Mouse (Mus musculus) pancreas, adult 10 weeks (tissue): ENCODE data around the gene Gm815. TPM values are rescaled to one million over a fixed set of nuclear protein-coding genes. Genes with fewer than 3 reads are reported as not detected.

Experiments
- polyA plus RNA-seq: library from polyadenylated mRNA; stranded (reverse); fragments of 350-450 nt; fragmentation: Illumina TruSeq; extraction: RNeasy Lipid Tissue Mini Kit (QIAGEN cat#74804); gene quantifications from one replicate; pipeline ENCODE4 v1.2.3, GENCODE M21; 2015; ENCODE audit warnings: low read depth, low replicate concordance; ENCODE audit not compliant: insufficient read depth

Gm815 gene
- not detected for polyA plus RNA-seq

DNA sequence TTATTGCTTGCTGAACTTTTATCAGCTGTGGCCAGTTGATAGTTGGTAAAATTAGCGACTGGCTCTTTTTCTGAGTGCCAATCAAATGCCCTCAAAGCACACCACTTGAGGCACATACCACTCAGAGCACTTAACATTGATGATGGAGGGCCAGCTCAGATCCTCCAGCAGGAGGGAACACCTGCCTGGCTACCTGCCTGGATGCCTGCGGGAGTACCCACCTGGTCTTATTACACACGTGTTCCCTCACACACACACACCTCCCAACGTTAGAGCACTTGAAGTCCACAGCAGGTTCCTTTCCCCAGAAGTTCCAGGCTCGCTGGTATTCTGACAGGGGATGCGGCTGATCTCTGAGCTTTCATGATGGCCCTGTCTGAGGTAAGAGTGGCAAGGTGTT is at the start of gene Gm815:
Gene Gm815 (plus strand): TSS at position 266 of the 400 bp plus-strand sequence.

